Mouse (Mus musculus): ENCODE results near the gene Glrx5. TPM values are rescaled to one million over a fixed set of nuclear protein-coding genes. Genes with fewer than 3 reads are reported as not detected.

Glrx5 gene
- total and polyA plus RNA-seq, 2 experiments from 2014 or later = 47.4 to 177 TPM

DNA sequence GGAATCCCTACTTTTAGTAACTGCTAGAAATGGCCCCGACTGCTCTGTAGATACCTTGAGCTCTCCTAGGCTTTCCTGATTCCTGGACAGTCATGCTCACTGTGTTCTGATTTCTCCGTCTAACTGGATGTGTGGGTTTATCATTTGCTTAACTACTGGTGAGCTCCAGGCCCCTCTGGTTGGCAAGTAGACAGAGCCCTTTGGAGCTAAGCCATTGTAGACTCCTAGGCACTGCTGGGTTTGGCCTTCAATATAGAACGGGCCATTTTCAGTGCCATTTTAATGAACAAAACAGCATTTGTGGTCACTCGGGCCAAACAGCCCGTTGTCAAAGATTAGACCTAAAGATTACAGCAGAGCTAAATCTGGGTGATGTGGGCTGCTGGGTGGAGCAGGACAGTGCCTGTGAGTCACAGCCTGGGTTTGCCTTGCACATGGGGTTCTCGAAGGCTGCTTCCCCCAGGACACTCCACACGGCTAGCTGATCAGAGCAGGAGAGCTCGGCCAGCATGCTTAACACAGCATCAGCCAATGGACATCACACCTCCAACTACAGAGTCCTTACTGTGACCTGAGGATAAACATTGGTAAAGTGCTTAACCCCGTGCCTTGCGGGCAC lies 40.3 kb upstream of the Glrx5 start:
- no peak for ATAC-seq
- no peak for TF ChIP-seq CTCF (IDR thresholded peaks at IDR 0.05; ENCODE audit: low read depth)
- Histone ChIP-seq H3K27ac (ENCODE audit: low read depth, low read length) (no peak overlapping the region), H3K4me3 (ENCODE audit: low read depth, low read length) (no peak overlapping the region), H3K27me3 (ENCODE audit: insufficient read depth, low read length) (no peaks in the 10 kb centered on the region), H3K9me3 (ENCODE audit: low read length) (no peaks in the 10 kb centered on the region), H3K4me1 (ENCODE audit: insufficient read depth) (no peaks in the 10 kb centered on the region), H3K4me2 (ENCODE audit: low read depth) (no peak overlapping the region), H3K36me3 (ENCODE audit: insufficient read depth) (no peaks in the 10 kb centered on the region), H3K9ac (no peak overlapping the region)
- no peak for DNase-seq
- 80% methylated on average over 10 of the region's 10 CpGs for WGBS

DNA sequence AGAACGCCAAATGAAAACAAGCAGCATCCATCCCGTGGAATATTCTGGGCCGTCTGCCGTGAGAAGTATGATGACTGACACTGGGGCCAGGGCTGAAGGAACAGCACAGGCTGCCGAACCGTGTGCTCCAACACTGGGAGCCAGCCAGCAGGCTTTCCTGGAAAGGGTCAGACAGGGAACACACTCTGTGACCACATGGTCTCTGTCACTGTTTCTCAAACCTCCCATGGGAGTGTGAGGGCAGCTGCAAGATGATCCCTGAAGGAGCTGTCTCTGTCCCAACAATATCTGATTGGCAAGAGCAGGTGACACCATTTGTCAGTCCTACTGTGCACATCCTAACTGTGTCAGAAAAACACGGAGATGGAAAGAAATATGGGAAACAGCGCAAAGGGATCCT lies 39.6 kb upstream of the Glrx5 start:
- DNase-seq (no peak), ATAC-seq (peak; percentile 29; the same call in 1 of the 2 replicates)
- Histone ChIP-seq H3K4me1 (ENCODE audit: insufficient read depth) (no peaks in the 10 kb centered on the region), H3K4me2 (ENCODE audit: low read depth) (no peak overlapping the region), H3K9ac (no peak overlapping the region), H3K9me3 (ENCODE audit: low read length) (no peaks in the 10 kb centered on the region), H3K27me3 (ENCODE audit: insufficient read depth, low read length) (no peaks in the 10 kb centered on the region), H3K27ac (ENCODE audit: low read depth, low read length) (no peak overlapping the region), H3K4me3 (ENCODE audit: low read depth, low read length) (no peak overlapping the region), H3K36me3 (ENCODE audit: insufficient read depth) (no peaks in the 10 kb centered on the region)
- WGBS = 76% methylated on average over 8 of the region's 8 CpGs
- no peak for TF ChIP-seq CTCF (IDR thresholded peaks at IDR 0.05; ENCODE audit: low read depth)

DNA sequence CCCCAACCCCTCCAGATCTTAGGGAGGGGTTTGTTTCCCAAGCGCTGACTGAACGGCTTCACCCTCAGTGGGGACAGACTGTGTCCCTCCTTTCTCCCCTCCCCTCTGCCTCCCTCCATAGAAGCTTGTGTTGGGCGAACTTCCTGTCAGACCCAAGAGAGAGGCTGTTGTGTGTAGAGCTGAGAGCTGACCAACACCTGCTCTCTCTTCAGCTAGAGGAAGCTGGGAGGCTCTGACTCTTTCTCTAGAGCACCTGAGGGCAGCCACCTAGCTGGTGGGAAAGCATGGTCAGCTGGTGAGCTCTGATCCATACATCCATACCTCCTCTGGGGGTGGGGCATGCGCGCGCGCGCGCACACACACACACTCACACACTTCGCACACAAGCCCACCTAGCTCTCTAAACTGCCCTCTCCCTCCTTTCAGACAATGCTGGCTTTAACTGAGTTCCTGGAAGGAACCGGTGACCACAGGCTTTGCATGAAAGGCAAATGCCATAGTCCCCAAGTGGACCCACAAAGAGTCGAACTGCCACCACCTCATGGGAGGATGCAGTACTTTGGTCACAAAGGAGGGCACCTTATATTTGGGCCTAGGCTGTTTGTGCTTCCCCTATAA lies 37.1 kb upstream of the Glrx5 start:
- Histone ChIP-seq H3K9me3 (ENCODE audit: low read length) (no peaks in the 10 kb centered on the region), H3K27me3 (ENCODE audit: insufficient read depth, low read length) (no peaks in the 10 kb centered on the region), H3K36me3 (ENCODE audit: insufficient read depth) (no peaks in the 10 kb centered on the region), H3K4me1 (ENCODE audit: insufficient read depth) (no peaks in the 10 kb centered on the region), H3K4me3 (ENCODE audit: low read depth, low read length) (no peak overlapping the region), H3K27ac (ENCODE audit: low read depth, low read length) (no peak overlapping the region), H3K4me2 (ENCODE audit: low read depth) (no peak overlapping the region), H3K9ac (no peak overlapping the region)
- DNase-seq = no peak
- no peak for ATAC-seq
- no peak for TF ChIP-seq CTCF (IDR thresholded peaks at IDR 0.05; ENCODE audit: low read depth)
- 92% methylated on average over 12 of the region's 12 CpGs for WGBS

DNA sequence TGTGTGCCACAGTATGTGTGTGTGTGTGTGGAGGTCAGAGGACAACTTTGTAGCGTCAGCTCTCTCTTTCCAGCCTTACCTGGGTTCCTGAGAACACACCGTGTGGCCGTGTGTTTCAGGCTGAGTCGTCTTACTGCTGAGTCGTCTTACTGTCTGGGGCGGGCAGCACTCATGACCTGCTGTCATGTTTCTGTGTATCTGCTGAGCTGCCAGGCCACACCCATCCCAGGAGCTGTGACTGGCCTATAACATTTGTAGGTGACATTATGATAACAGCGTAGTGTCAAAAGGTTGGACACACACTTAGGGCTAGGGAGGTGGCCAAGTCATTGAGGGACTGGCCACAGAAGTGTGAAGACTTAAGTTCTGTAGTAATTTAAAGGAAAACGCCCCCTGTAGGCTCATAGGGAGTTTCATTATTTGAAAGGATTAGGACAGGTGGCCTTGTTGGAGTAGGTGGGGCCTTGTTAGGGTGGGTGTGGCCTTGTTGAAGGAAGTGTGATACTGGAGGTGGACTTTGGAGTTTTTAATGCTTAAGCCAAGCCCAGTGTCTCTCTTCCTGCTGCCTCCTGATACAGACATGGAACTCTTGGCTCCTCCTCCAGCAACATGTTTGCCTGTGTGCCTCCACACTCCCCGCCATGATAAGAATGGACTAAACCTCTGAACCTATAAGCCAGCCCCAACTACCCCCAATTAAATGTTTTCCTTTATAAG lies 36.3 kb upstream of the Glrx5 start:
- Histone ChIP-seq H3K9me3 (ENCODE audit: low read length) (no peaks in the 10 kb centered on the region), H3K27me3 (ENCODE audit: insufficient read depth, low read length) (no peaks in the 10 kb centered on the region), H3K4me3 (ENCODE audit: low read depth, low read length) (no peak overlapping the region), H3K4me2 (ENCODE audit: low read depth) (no peak overlapping the region), H3K36me3 (ENCODE audit: insufficient read depth) (no peaks in the 10 kb centered on the region), H3K4me1 (ENCODE audit: insufficient read depth) (no peaks in the 10 kb centered on the region), H3K9ac (no peak overlapping the region), H3K27ac (ENCODE audit: low read depth, low read length) (no peak overlapping the region)
- no peak for DNase-seq
- no peak for ATAC-seq
- WGBS = 87% methylated on average over 9 of the region's 9 CpGs
- TF ChIP-seq CTCF (IDR thresholded peaks at IDR 0.05; ENCODE audit: low read depth) = no peak

DNA sequence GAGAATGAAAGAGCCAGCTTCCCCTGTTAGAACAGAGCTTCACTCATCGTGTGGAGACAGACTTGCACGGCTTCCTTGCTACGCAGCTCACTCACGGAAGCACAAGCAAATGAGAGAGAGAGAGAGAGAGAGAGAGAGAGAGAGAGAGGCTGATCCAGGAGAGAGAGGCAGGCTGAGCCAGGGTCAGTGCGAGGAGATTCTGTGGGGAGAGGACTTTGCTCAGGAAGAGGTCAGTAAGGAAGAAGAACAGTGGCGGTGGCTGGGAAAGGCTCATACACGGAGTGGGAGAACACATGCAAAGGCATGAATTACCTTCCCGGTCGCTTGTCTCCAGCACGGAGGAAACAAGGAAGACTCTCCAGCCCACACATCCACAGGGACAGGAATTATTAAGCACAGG lies 35.3 kb upstream of the Glrx5 start:
- DNase-seq (no peak), ATAC-seq (no peak)
- Histone ChIP-seq H3K9ac (no peak overlapping the region), H3K9me3 (ENCODE audit: low read length) (no peaks in the 10 kb centered on the region), H3K4me2 (ENCODE audit: low read depth) (no peak overlapping the region), H3K36me3 (ENCODE audit: insufficient read depth) (no peaks in the 10 kb centered on the region), H3K27ac (ENCODE audit: low read depth, low read length) (no peak overlapping the region), H3K4me1 (ENCODE audit: insufficient read depth) (no peaks in the 10 kb centered on the region), H3K27me3 (ENCODE audit: insufficient read depth, low read length) (no peaks in the 10 kb centered on the region), H3K4me3 (ENCODE audit: low read depth, low read length) (no peak overlapping the region)
- WGBS = 83% methylated on average over 10 of the region's 10 CpGs
- no peak for TF ChIP-seq CTCF (IDR thresholded peaks at IDR 0.05; ENCODE audit: low read depth)

DNA sequence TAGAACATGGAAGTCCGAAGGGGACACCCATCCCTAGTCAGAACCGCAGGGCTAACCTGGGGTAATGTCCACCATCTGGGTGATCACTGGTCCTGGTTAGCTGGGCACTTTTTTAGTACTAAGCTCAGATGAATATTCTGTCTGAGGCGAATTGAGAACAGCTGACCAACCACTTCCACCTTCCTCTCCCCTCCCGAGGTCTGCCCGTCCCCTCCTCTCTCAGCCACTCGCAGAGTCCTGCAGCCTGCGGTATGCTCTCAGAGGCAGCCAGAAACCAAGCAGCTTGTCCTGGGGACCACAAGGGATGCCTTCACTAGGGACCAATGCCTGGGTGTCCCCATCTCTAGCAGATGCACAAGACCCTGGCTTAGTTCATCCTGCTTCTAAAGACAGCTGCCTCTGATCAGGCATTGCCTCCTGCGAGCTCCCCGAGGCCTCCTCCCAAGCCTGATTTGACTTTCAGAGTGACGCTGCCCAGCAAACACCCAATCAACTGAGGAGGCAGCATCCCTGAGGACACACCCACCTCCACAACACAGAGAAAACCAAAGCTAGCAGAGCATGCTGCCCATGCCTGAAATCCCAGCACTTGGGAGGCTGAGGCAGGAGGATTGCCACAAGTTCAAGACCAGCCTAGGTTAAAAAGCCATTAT lies 34.7 kb upstream of the Glrx5 start:
- 85% methylated on average over 10 of the region's 10 CpGs for WGBS
- DNase-seq (no peak), ATAC-seq (no peak)
- Histone ChIP-seq H3K9me3 (ENCODE audit: low read length) (no peaks in the 10 kb centered on the region), H3K4me3 (ENCODE audit: low read depth, low read length) (no peak overlapping the region), H3K27ac (ENCODE audit: low read depth, low read length) (no peak overlapping the region), H3K4me2 (ENCODE audit: low read depth) (no peak overlapping the region), H3K36me3 (ENCODE audit: insufficient read depth) (no peaks in the 10 kb centered on the region), H3K9ac (no peak overlapping the region), H3K27me3 (ENCODE audit: insufficient read depth, low read length) (no peaks in the 10 kb centered on the region), H3K4me1 (ENCODE audit: insufficient read depth) (no peaks in the 10 kb centered on the region)
- no peak for TF ChIP-seq CTCF (IDR thresholded peaks at IDR 0.05; ENCODE audit: low read depth)

DNA sequence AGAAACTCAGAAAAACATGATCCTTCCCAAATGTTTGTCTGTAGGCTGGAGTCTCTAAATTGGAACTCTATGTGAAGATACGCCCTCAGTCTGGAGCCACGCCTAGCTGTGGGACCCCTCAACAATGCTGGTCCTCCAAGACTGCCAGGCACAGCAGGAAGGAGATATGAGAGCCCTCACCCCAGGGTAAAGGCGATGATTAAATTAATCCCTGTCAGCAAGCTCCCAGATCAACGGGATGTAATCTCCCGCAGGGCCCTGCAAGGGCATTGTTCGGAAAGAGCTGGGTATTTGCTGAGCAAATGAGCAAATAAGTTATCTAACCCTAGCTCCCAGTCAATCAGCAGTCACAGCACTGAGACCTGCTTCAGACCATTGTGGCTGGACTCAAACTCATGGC lies 33.9 kb upstream of the Glrx5 start:
- no peak for TF ChIP-seq CTCF (IDR thresholded peaks at IDR 0.05; ENCODE audit: low read depth)
- no peak for DNase-seq

More for the DNA sequence above, 33.9 kb upstream of the Glrx5 start:
- no peak overlapping the region for H3K4me3 ChIP-seq (ENCODE audit: low read depth, low read length)
- WGBS = 48% methylated on average over 6 of the region's 6 CpGs
- no peak overlapping the region for H3K9ac ChIP-seq
- no peaks in the 10 kb centered on the region for H3K9me3 ChIP-seq (ENCODE audit: low read length)
- ATAC-seq = no peak
- no peak overlapping the region for H3K4me2 ChIP-seq (ENCODE audit: low read depth)
- H3K36me3 ChIP-seq (ENCODE audit: insufficient read depth) = no peaks in the 10 kb centered on the region
- no peaks in the 10 kb centered on the region for H3K27me3 ChIP-seq (ENCODE audit: insufficient read depth, low read length)
- H3K27ac ChIP-seq (ENCODE audit: low read depth, low read length) = no peak overlapping the region
- no peaks in the 10 kb centered on the region for H3K4me1 ChIP-seq (ENCODE audit: insufficient read depth)

Measured in forebrain, postnatal 0 days (tissue).